Mouse (Mus musculus) thymus, postnatal 25 days (tissue): ENCODE measurements around the gene Fam107b.
A peak's percentile ranks its signal among the peaks of the same experiment; 100 is the strongest.

ENCODE experiments used
- DNase-seq: peaks from one replicate; pipeline ENCODE4 v3.0.0; 2022

Fam107b gene

GRCm38 (mm10) chr2:3608868-3609854 is 38.9 kb downstream of the Fam107b start:
- DNase-seq, result no peak

GRCm38 (mm10) chr2:3618446-3618845 is 48.2 kb downstream of the Fam107b start:
- DNase-seq, result no peak

GRCm38 (mm10) chr2:3621568-3621967 is 51.3 kb downstream of the Fam107b start:
- no peak for DNase-seq

GRCm38 (mm10) chr2:3622158-3622557 is 51.9 kb downstream of the Fam107b start:
- DNase-seq, result no peak

- no peak for DNase-seq
These were observed 53.1 kb downstream of the Fam107b start for GRCm38 (mm10) chr2:3623207-3623980.

GRCm38 (mm10) chr2:3623981-3624584 is 53.8 kb downstream of the Fam107b start:
- DNase-seq, result no peak

- DNase-seq, result no peak
These were observed 58.8 kb downstream of the Fam107b start for GRCm38 (mm10) chr2:3629096-3629495.

GRCm38 (mm10) chr2:3629741-3630140 is 59.5 kb downstream of the Fam107b start:
- DNase-seq, result peak; percentile 62

- DNase-seq, result no peak
These were observed 60.6 kb downstream of the Fam107b start for GRCm38 (mm10) chr2:3630769-3631477.

- DNase-seq, result no peak
These were observed 62.8 kb downstream of the Fam107b start for GRCm38 (mm10) chr2:3633137-3633536.

GRCm38 (mm10) chr2:3636771-3637170 is 66.5 kb downstream of the Fam107b start:
- DNase-seq, result no peak

GRCm38 (mm10) chr2:3641001-3641770 is 70.9 kb downstream of the Fam107b start:
- DNase-seq, result no peak

- DNase-seq, result no peak
These were observed 72.7 kb downstream of the Fam107b start for GRCm38 (mm10) chr2:3642949-3643348.

GRCm38 (mm10) chr2:3645741-3646140 is 75.5 kb downstream of the Fam107b start:
- DNase-seq, result no peak

- DNase-seq, result no peak
These were observed 78.9 kb downstream of the Fam107b start for GRCm38 (mm10) chr2:3649171-3649570.

GRCm38 (mm10) chr2:3654606-3655005 is 84.3 kb downstream of the Fam107b start:
- no peak for DNase-seq

- DNase-seq, result no peak
These were observed 85.8 kb downstream of the Fam107b start for GRCm38 (mm10) chr2:3656091-3656490.

- DNase-seq, result peak; percentile 27
These were observed 86.5 kb downstream of the Fam107b start for GRCm38 (mm10) chr2:3656834-3657233.

GRCm38 (mm10) chr2:3657376-3657775 is 87.1 kb downstream of the Fam107b start:
- peak; percentile 56 for DNase-seq

GRCm38 (mm10) chr2:3657811-3658730 is 87.8 kb downstream of the Fam107b start:
- DNase-seq, result peak; percentile 81

GRCm38 (mm10) chr2:3658900-3659299 is 88.6 kb downstream of the Fam107b start:
- DNase-seq, result peak; percentile 35
